Mouse (Mus musculus): ENCODE results near the gene Hdgfl2. TPM values are rescaled to one million over a fixed set of nuclear protein-coding genes. Genes with fewer than 3 reads are reported as not detected.

Gene Hdgfl2
- polyA plus RNA-seq, 1 experiment from 2014 or later: 77.2 TPM

GRCm38 (mm10) chr17:56112743-56113142, 33.3 kb downstream of the Hdgfl2 start:
- H3K27me3 ChIP-seq (ENCODE audit: control insufficient read depth, insufficient read depth, low read length): peaks cover 18% of the 10 kb centered on the region
- H3K4me2 ChIP-seq: no peak overlapping the region
- H3K9ac ChIP-seq (ENCODE audit: low read depth, low read length): no peak overlapping the region
- no peaks in the 10 kb centered on the region for H3K9me3 ChIP-seq (replicated peaks; ENCODE audit: control insufficient read depth, low read length)
- no peak overlapping the region for H3K4me3 ChIP-seq (ENCODE audit: low read depth, low read length)
- H3K27ac ChIP-seq (ENCODE audit: low read depth, low read length): no peak overlapping the region
- peaks cover 9% of the 10 kb centered on the region for H3K4me1 ChIP-seq (ENCODE audit: control insufficient read depth, insufficient read depth, low read length)
- H3K36me3 ChIP-seq (ENCODE audit: control insufficient read depth, insufficient read depth, low read length): no peaks in the 10 kb centered on the region; the same call in none of the 2 replicates
- WGBS (ENCODE audit: insufficient replicate concordance): 65% methylated on average over 3 of the region's 3 CpGs
- ATAC-seq (replicated peaks; ENCODE audit: insufficient number of reproducible peaks, low FRiP score, low TSS enrichment): no peak

- no peak overlapping the region for H3K4me2 ChIP-seq
- no peak overlapping the region for H3K4me3 ChIP-seq (ENCODE audit: low read depth, low read length)
- 73% methylated on average over 10 of the region's 10 CpGs for WGBS (ENCODE audit: insufficient replicate concordance)
- peaks cover 20% of the 10 kb centered on the region for H3K4me1 ChIP-seq (ENCODE audit: control insufficient read depth, insufficient read depth, low read length)
- H3K9me3 ChIP-seq (replicated peaks; ENCODE audit: control insufficient read depth, low read length): no peaks in the 10 kb centered on the region
- H3K27ac ChIP-seq (ENCODE audit: low read depth, low read length): no peak overlapping the region
- no peak overlapping the region for H3K9ac ChIP-seq (ENCODE audit: low read depth, low read length)
- H3K27me3 ChIP-seq (ENCODE audit: control insufficient read depth, insufficient read depth, low read length): peaks cover 49% of the 10 kb centered on the region
- ATAC-seq (replicated peaks; ENCODE audit: insufficient number of reproducible peaks, low FRiP score, low TSS enrichment): no peak
- no peaks in the 10 kb centered on the region for H3K36me3 ChIP-seq (ENCODE audit: control insufficient read depth, insufficient read depth, low read length)
These were observed 36.8 kb downstream of the Hdgfl2 start for GRCm38 (mm10) chr17:56116193-56116592.

GRCm38 (mm10) chr17:56117251-56117710, 37.8 kb downstream of the Hdgfl2 start, which contains the start of gene Plin5:
Plin5 (minus strand) TSS chr17:56117596.
- Histone ChIP-seq H3K36me3 (ENCODE audit: control insufficient read depth, insufficient read depth, low read length) (no peaks in the 10 kb centered on the region), H3K27me3 (ENCODE audit: control insufficient read depth, insufficient read depth, low read length) (peaks cover 60% of the 10 kb centered on the region), H3K9me3 (replicated peaks; ENCODE audit: control insufficient read depth, low read length) (peaks cover 5% of the 10 kb centered on the region; the same call in 1 of the 2 replicates), H3K4me1 (ENCODE audit: control insufficient read depth, insufficient read depth, low read length) (peaks cover 20% of the 10 kb centered on the region), H3K9ac (ENCODE audit: low read depth, low read length) (0 out of 2 replicates have a peak within 1 kb of the TSS, but pooled peaks have one; percentile 34), H3K4me2 (peak within 1 kb of the TSS; percentile 66), H3K4me3 (ENCODE audit: low read depth, low read length) (peak within 1 kb of the TSS; percentile 32), H3K27ac (ENCODE audit: low read depth, low read length) (no peak within 1 kb of the TSS)
- ATAC-seq (replicated peaks; ENCODE audit: insufficient number of reproducible peaks, low FRiP score, low TSS enrichment): peak; percentile 36; the same call in 1 of the 2 replicates
- WGBS (ENCODE audit: insufficient replicate concordance): 2% methylated on average over 27 of the region's 27 CpGs

- H3K27me3 ChIP-seq (ENCODE audit: control insufficient read depth, insufficient read depth, low read length): peaks cover 81% of the 10 kb centered on the region
- ATAC-seq (replicated peaks; ENCODE audit: insufficient number of reproducible peaks, low FRiP score, low TSS enrichment): no peak
- H3K27ac ChIP-seq (ENCODE audit: low read depth, low read length): no peak overlapping the region
- peak overlapping the region; percentile 57 for H3K4me2 ChIP-seq
- 39% methylated on average over 12 of the region's 12 CpGs for WGBS (ENCODE audit: insufficient replicate concordance)
- H3K9me3 ChIP-seq (replicated peaks; ENCODE audit: control insufficient read depth, low read length): peaks cover 11% of the 10 kb centered on the region; the same call in 1 of the 2 replicates
- peak overlapping the region; percentile 31; the same call in 1 of the 2 replicates for H3K4me3 ChIP-seq (ENCODE audit: low read depth, low read length)
- peaks cover 23% of the 10 kb centered on the region for H3K4me1 ChIP-seq (ENCODE audit: control insufficient read depth, insufficient read depth, low read length)
- H3K36me3 ChIP-seq (ENCODE audit: control insufficient read depth, insufficient read depth, low read length): no peaks in the 10 kb centered on the region
- H3K9ac ChIP-seq (ENCODE audit: low read depth, low read length): no peak overlapping the region
These were observed 40.0 kb downstream of the Hdgfl2 start for GRCm38 (mm10) chr17:56119431-56119830.

DNA sequence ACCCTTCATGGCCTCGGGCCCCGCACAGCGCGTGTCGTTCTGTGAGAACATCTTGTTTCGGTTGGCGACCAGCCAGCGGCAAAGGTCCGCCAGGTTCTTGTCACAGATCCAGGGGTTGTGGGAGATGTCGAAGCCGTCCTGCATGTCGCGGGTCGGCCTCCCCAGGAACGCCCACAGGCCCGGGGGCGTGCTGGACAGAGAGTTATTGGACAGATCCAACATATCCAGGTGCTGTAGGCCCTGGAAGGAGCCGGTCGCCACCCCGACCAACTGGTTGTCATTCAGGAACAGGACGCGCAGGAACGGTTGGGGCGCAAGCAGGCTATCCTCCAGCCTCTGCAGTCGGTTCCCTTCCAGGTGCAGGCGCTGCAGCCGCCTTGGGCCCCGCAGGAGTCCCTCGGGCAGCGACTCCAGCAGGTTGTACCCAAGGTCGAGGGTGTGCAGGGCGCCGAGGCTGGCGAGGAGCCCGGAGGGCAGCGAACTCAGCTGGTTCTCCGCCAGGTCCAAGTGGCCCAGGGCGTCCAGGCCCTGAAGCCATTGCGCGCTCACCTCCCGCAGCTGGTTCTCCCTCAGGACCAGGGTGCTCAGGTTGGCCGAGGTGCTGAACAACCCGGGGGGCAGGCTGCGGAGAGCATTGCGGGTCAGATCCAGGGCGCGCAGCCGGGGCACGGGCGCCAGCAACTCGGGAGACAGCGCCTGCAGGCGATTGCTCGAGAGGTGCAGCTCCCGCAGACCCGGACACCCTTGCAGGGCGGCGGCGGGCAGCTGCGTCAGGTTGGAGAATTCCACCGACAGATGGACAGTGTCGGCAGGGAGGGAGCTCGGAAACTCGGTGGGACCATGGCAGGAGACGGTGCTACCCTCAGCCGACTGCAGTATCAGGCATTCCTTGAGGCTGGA, 40.8 kb downstream of the Hdgfl2 start:
- H3K27me3 ChIP-seq (ENCODE audit: control insufficient read depth, insufficient read depth, low read length): peaks cover 88% of the 10 kb centered on the region
- H3K4me3 ChIP-seq (ENCODE audit: low read depth, low read length): peak overlapping the region; percentile 31
- WGBS (ENCODE audit: insufficient replicate concordance): 6% methylated on average over 66 of the region's 66 CpGs
- no peak overlapping the region for H3K27ac ChIP-seq (ENCODE audit: low read depth, low read length)
- no peak overlapping the region for H3K9ac ChIP-seq (ENCODE audit: low read depth, low read length)
- no peak for ATAC-seq (replicated peaks; ENCODE audit: insufficient number of reproducible peaks, low FRiP score, low TSS enrichment)
- H3K36me3 ChIP-seq (ENCODE audit: control insufficient read depth, insufficient read depth, low read length): no peaks in the 10 kb centered on the region
- peaks cover 23% of the 10 kb centered on the region for H3K4me1 ChIP-seq (ENCODE audit: control insufficient read depth, insufficient read depth, low read length)
- H3K9me3 ChIP-seq (replicated peaks; ENCODE audit: control insufficient read depth, low read length): peaks cover 11% of the 10 kb centered on the region; the same call in 1 of the 2 replicates
- H3K4me2 ChIP-seq: peak overlapping the region; percentile 57

DNA sequence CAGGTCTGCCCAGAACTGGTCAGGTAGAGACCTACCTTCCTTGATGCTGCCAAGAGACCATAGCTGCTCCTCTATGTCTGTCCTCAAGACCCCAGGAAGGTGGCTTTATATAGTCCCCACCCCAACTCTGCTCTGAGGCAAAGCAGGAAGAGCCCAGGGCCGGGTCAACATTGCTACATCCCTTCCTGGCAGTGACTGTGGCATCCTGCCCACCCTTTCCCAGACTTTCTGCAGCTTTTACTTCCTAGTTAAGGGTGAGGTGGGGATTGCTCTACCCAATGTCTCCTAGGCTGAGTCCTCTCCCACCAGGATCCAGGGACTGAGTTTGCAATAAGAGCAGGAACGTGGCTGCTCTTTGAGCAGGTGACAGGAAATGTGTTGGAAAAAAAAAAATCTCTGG, 42.4 kb downstream of the Hdgfl2 start, which contains the start of gene Lrg1:
Gene Lrg1 (minus strand): TSS at position 176 of the 400 bp plus-strand sequence.
- Histone ChIP-seq H3K9ac (ENCODE audit: low read depth, low read length) (no peak within 1 kb of the TSS), H3K27me3 (ENCODE audit: control insufficient read depth, insufficient read depth, low read length) (peaks cover 80% of the 10 kb centered on the region), H3K4me2 (peak within 1 kb of the TSS; percentile 57; the same call in 1 of the 2 replicates), H3K4me1 (ENCODE audit: control insufficient read depth, insufficient read depth, low read length) (peaks cover 23% of the 10 kb centered on the region), H3K9me3 (replicated peaks; ENCODE audit: control insufficient read depth, low read length) (peaks cover 11% of the 10 kb centered on the region; the same call in 1 of the 2 replicates), H3K27ac (ENCODE audit: low read depth, low read length) (no peak within 1 kb of the TSS), H3K4me3 (ENCODE audit: low read depth, low read length) (no peak within 1 kb of the TSS), H3K36me3 (ENCODE audit: control insufficient read depth, insufficient read depth, low read length) (no peaks in the 10 kb centered on the region)
- 65% methylated on average over 2 of the region's 2 CpGs for WGBS (ENCODE audit: insufficient replicate concordance)
- ATAC-seq (replicated peaks; ENCODE audit: insufficient number of reproducible peaks, low FRiP score, low TSS enrichment): no peak

DNA sequence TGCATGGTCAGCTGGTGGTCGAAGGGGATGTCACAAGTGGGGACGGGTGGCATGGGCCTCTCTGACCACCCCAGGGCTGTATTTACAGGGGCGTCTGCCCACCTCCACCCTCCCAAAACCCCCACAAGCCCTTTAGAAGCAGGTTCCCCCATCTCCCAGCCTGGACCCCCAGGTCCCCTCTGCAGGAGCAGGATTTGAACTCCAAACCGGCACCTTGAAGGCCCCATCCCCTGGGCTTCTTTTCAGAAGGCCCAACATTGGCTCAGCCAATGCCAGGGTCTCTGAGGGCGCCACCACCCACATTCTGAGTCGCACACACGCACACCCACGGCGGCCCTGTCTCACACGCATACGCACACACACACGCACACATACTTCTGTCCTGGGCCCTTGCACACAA, 43.7 kb downstream of the Hdgfl2 start:
- Histone ChIP-seq H3K9ac (ENCODE audit: low read depth, low read length) (no peak overlapping the region), H3K9me3 (replicated peaks; ENCODE audit: control insufficient read depth, low read length) (peaks cover 11% of the 10 kb centered on the region; the same call in 1 of the 2 replicates), H3K27ac (ENCODE audit: low read depth, low read length) (no peak overlapping the region), H3K36me3 (ENCODE audit: control insufficient read depth, insufficient read depth, low read length) (no peaks in the 10 kb centered on the region), H3K4me3 (ENCODE audit: low read depth, low read length) (no peak overlapping the region), H3K4me2 (no peak overlapping the region), H3K27me3 (ENCODE audit: control insufficient read depth, insufficient read depth, low read length) (peaks cover 74% of the 10 kb centered on the region), H3K4me1 (ENCODE audit: control insufficient read depth, insufficient read depth, low read length) (peaks cover 18% of the 10 kb centered on the region)
- 79% methylated on average over 12 of the region's 12 CpGs for WGBS (ENCODE audit: insufficient replicate concordance)
- ATAC-seq (replicated peaks; ENCODE audit: insufficient number of reproducible peaks, low FRiP score, low TSS enrichment): no peak

GRCm38 (mm10) chr17:56123681-56124340, 44.4 kb downstream of the Hdgfl2 start:
- H3K9me3 ChIP-seq (replicated peaks; ENCODE audit: control insufficient read depth, low read length): peaks cover 11% of the 10 kb centered on the region; the same call in 1 of the 2 replicates
- peaks cover 68% of the 10 kb centered on the region for H3K27me3 ChIP-seq (ENCODE audit: control insufficient read depth, insufficient read depth, low read length)
- 31% methylated on average over 59 of the region's 59 CpGs for WGBS (ENCODE audit: insufficient replicate concordance)
- no peak for ATAC-seq (replicated peaks; ENCODE audit: insufficient number of reproducible peaks, low FRiP score, low TSS enrichment)
- peak overlapping the region; percentile 59; the same call in 1 of the 2 replicates for H3K9ac ChIP-seq (ENCODE audit: low read depth, low read length)
- H3K36me3 ChIP-seq (ENCODE audit: control insufficient read depth, insufficient read depth, low read length): no peaks in the 10 kb centered on the region
- H3K27ac ChIP-seq (ENCODE audit: low read depth, low read length): no peak overlapping the region
- H3K4me1 ChIP-seq (ENCODE audit: control insufficient read depth, insufficient read depth, low read length): peaks cover 18% of the 10 kb centered on the region
- peak overlapping the region; percentile 81 for H3K4me2 ChIP-seq
- H3K4me3 ChIP-seq (ENCODE audit: low read depth, low read length): peak overlapping the region; percentile 47
